Mouse (Mus musculus): ENCODE results near the gene Proz.

DNA sequence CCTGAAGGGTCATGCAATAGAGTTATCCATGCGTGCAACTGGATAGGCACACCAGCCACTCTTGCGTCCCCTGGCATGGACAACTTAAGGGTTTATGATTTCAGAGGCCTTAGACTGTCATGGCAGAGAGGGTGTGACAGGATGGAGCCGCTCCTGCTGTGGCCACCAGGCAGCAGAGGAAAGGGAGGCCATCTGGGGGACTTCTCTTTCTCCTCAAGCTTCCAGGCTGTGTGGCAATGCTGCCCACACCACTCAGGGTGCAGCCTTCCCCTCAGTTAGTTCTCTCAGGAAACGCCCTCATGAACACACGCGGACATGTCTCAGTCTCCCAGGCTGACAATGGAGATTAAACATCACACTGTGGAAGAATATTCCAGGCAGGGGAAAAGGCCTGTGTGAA, 21.7 kb upstream of the Proz start:
- TF ChIP-seq CTCF (IDR thresholded peaks at IDR 0.05; ENCODE audit: control insufficient read depth, insufficient read depth, low read length) (no peak), POLR2A (IDR thresholded peaks at IDR 0.05; ENCODE audit: borderline replicate concordance, control insufficient read depth, low read depth, low read length) (no peak)

All from bone marrow, adult 2 months (tissue).